Mouse (Mus musculus) embryonic facial prominence, embryonic 14.5 days (tissue): ENCODE measurements at regions not wholly inside any gene's neighbourhood (a gene's known extent, or its start where the extent isn't known, plus 50 kb on each side); places are given as distances from the start of the nearest gene placed in this dataset.
A peak's percentile ranks its signal among the peaks of the same experiment; 100 is the strongest.

Experiments used
- ATAC-seq: fragments of 200-750 bp; cut with Nextera tagmentation; 2 replicates; pipeline ENCODE4 v1.8.0; 2017; ENCODE audit warnings: low read depth, moderate number of reproducible peaks, moderate TSS enrichment
- DNase-seq: peaks from one replicate; pipeline ENCODE4 v3.0.0-alpha.2; 2015; ENCODE audit warnings: low spot score
- H3K27ac ChIP-seq: fragments of 300-500 bp; sonication (generic); replicated peaks from 2 replicates; pipeline ENCODE4 v1.5.1; 2014; ENCODE audit warnings: low read depth, mild to moderate bottlenecking, low read length, moderate library complexity
- H3K27me3 ChIP-seq: fragments of 300-500 bp; sonication (generic); replicated peaks from 2 replicates; pipeline ENCODE4 v1.6.1; 2014; ENCODE audit warnings: low read length; ENCODE audit not compliant: control insufficient read depth, insufficient read depth
- H3K36me3 ChIP-seq: fragments of 300-500 bp; sonication (generic); 2 replicates; pipeline ENCODE4 v1.6.1; 2014; ENCODE audit warnings: low read length, mixed read lengths; ENCODE audit not compliant: control insufficient read depth, insufficient read depth
- H3K4me1 ChIP-seq: fragments of 300-500 bp; sonication (generic); 2 replicates; pipeline ENCODE4 v1.6.1; 2014; ENCODE audit warnings: antibody characterized with exemption, low read length; ENCODE audit not compliant: control insufficient read depth, insufficient read depth
- H3K4me2 ChIP-seq: fragments of 300-500 bp; sonication (generic); 2 replicates; pipeline ENCODE4 v1.6.1; 2014; ENCODE audit warnings: low read depth, mild to moderate bottlenecking, low read length, moderate library complexity, mixed read lengths
- H3K4me3 ChIP-seq: fragments of 300-500 bp; sonication (generic); 2 replicates; pipeline ENCODE4 v1.5.1; 2014; ENCODE audit warnings: low read depth, mild to moderate bottlenecking, low read length
- H3K9ac ChIP-seq: fragments of 300-500 bp; sonication (generic); 2 replicates; pipeline ENCODE4 v1.6.1; 2014; ENCODE audit warnings: low read depth, mild to moderate bottlenecking, low read length, moderate library complexity, mixed read lengths
- H3K9me3 ChIP-seq: fragments of 300-500 bp; sonication (generic); 2 replicates; pipeline ENCODE4 v1.6.1; 2016; ENCODE audit warnings: low read length; ENCODE audit not compliant: control insufficient read depth
- WGBS: fragments of 180-500 bp; shearing (Covaris S2); extraction: QIAGEN DNeasy Blood & Tissue Kit; methylation state at CpG from one replicate; pipeline ENCODE4 v1.1.7; 2014; 5-methylcytosine and 5-hydroxymethylcytosine counted together
- microRNA counts: library from miRNA; unstranded; fragments of <30 nt; microRNA quantifications from one replicate; lab custom pipeline; 2017
- microRNA-seq: library from miRNA; unstranded; fragments of <30 nt; microRNA quantifications from one replicate; pipeline ENCODE4, GENCODE M21; 2016; ENCODE audit warnings: borderline number of aligned reads

DNA sequence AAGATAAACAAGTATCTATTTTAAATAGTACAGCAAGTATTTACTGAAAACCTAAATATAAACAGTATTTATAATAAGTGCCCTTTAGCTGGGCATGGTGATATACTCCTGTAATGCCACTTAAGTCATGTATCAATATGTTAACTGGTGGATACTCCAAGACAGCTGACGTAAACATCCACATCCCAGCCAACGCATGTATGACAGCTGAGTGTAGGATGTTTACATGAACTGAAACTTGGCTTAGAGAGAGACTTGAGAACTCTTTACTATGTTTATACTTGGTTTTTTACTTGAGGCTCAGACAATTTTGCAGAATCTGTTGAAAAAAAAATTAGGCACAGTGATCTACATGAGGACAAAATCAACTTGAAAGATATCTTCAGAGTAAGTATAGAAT, 1836.6 kb upstream of the Lrrc6 start:
- DNase-seq (no peak), ATAC-seq (no peak)
- Histone ChIP-seq H3K4me2 (no peak overlapping the region), H3K36me3 (peaks cover 5% of the 10 kb centered on the region; the same call in 1 of the 2 replicates), H3K27ac (no peak overlapping the region), H3K9me3 (no peaks in the 10 kb centered on the region), H3K4me3 (no peak overlapping the region), H3K27me3 (no peaks in the 10 kb centered on the region), H3K9ac (no peak overlapping the region), H3K4me1 (no peaks in the 10 kb centered on the region)
- 71% methylated on average over 2 of the region's 2 CpGs for WGBS

DNA sequence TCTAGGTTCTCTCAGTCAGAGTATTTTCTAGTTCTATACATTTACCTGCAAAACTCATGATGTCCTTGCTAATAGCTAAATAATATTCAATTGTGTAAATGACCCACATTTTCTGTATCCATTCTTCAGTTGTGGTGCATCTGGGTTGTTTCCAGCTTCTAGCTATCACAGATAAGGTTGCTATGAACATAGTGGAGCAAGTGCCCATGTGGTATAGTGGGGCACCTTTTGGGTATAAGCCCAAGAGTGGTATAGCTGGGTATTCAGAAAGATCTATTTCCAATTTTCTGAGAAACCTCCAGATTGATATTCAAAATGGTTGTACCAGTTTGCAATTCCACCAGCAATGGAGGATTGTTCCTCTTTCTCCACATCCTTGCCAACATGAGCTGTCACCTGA, 1835.1 kb upstream of the Lrrc6 start:
- no peaks in the 10 kb centered on the region for H3K27me3 ChIP-seq
- DNase-seq: no peak
- no peak for ATAC-seq
- no peak overlapping the region for H3K27ac ChIP-seq
- peaks cover 4% of the 10 kb centered on the region; the same call in 1 of the 2 replicates for H3K36me3 ChIP-seq
- H3K4me2 ChIP-seq: no peak overlapping the region
- no peak overlapping the region for H3K9ac ChIP-seq
- no peaks in the 10 kb centered on the region for H3K4me1 ChIP-seq
- no peaks in the 10 kb centered on the region for H3K9me3 ChIP-seq
- no peak overlapping the region for H3K4me3 ChIP-seq

DNA sequence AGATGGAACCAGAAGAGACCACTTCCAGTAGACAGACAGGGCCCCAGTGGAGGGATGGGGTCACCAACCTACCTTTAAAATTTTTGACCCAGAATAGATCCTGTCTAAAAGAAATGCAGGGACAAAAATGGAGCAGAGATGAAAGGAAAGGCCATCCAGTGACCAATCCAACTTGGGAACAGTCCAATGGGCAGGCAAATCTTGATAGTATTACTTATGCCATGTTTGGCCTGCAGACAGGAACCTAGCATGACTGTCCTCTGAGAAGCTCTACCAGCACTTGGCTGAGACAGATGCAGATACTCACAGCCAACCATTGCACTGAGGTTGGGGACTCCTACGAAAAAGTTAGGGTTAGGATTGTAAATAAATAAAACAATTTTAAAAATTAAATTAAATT, 1815.4 kb upstream of the Lrrc6 start:
- no peak overlapping the region for H3K4me3 ChIP-seq
- H3K36me3 ChIP-seq: no peaks in the 10 kb centered on the region
- H3K9me3 ChIP-seq: no peaks in the 10 kb centered on the region
- H3K27me3 ChIP-seq: no peaks in the 10 kb centered on the region
- DNase-seq: no peak
- no peak overlapping the region for H3K4me2 ChIP-seq
- no peak for ATAC-seq
- 86% methylated on average over 1 of the region's 1 CpGs for WGBS
- H3K27ac ChIP-seq: no peak overlapping the region
- H3K4me1 ChIP-seq: no peaks in the 10 kb centered on the region
- no peak overlapping the region for H3K9ac ChIP-seq

MicroRNAs in the stretch of these regions (microRNA counts, 519-probe panel; counts per million panel counts)
- microRNA mmu-miR-30b (lab: Ali Mortazavi, UCI): 3,423 counts per million, percentile 80 among the panel's probes with 10 or more counts
- 3,063 counts per million, percentile 73 among the panel's probes with 10 or more counts for microRNA mmu-miR-30d (lab: Ali Mortazavi, UCI)

Small RNAs in the stretch of these regions (microRNA-seq; reads per million reads assigned to microRNA genes)
- 177 reads per million, percentile 57 among the genes with 10 or more reads in this experiment for gene Mir30b
- gene Mir30d: 3,849 reads per million, percentile 87 among the genes with 10 or more reads in this experiment
